Mouse (Mus musculus) heart, postnatal 0 days (tissue): ENCODE data around the gene Rgs8. TPM values are rescaled to one million over a fixed set of nuclear protein-coding genes. Genes with fewer than 3 reads are reported as not detected.

Experiments used
- ATAC-seq: fragments of 200-750 bp; cut with Nextera tagmentation; 2 replicates; pipeline ENCODE4 v1.8.0; 2017; ENCODE audit warnings: low read depth, moderate number of reproducible peaks, moderate library complexity; ENCODE audit not compliant: insufficient read depth
- DNase-seq: peaks from one replicate; pipeline ENCODE4 v3.0.0-alpha.2; 2016; ENCODE audit warnings: low spot score
- H3K27ac ChIP-seq: fragments of 300-500 bp; sonication (generic); 2 replicates; pipeline ENCODE4 v1.5.1; 2014; ENCODE audit warnings: low read depth, mild to moderate bottlenecking
- H3K27me3 ChIP-seq: fragments of 300-500 bp; sonication (generic); 2 replicates; pipeline ENCODE4 v1.6.1; 2014; ENCODE audit warnings: low read length, mixed read lengths; ENCODE audit not compliant: control insufficient read depth, insufficient read depth
- H3K36me3 ChIP-seq: fragments of 300-500 bp; sonication (generic); replicated peaks from 2 replicates; pipeline ENCODE4 v1.6.1; 2014; ENCODE audit warnings: low read length, mixed read lengths; ENCODE audit not compliant: control insufficient read depth, insufficient read depth
- H3K4me1 ChIP-seq: fragments of 300-500 bp; sonication (generic); 2 replicates; pipeline ENCODE4 v1.6.1; 2014; ENCODE audit warnings: antibody characterized with exemption; ENCODE audit not compliant: control insufficient read depth, insufficient read depth
- H3K4me2 ChIP-seq: fragments of 300-500 bp; sonication (generic); 2 replicates; pipeline ENCODE4 v1.6.1; 2014; ENCODE audit warnings: low read depth, mild to moderate bottlenecking, low read length, moderate library complexity
- H3K4me3 ChIP-seq: fragments of 300-500 bp; sonication (generic); 2 replicates; pipeline ENCODE4 v1.5.1; 2014; ENCODE audit warnings: low read depth, low read length
- H3K9ac ChIP-seq: fragments of 300-500 bp; sonication (generic); replicated peaks from 2 replicates; pipeline ENCODE4 v1.6.1; 2014; ENCODE audit warnings: low read depth, low read length, mixed read lengths
- H3K9me3 ChIP-seq: fragments of 300-500 bp; sonication (generic); replicated peaks from 2 replicates; pipeline ENCODE4 v1.6.1; 2016; ENCODE audit warnings: low read length; ENCODE audit not compliant: control insufficient read depth
- CTCF ChIP-seq: IDR thresholded peaks from 2 replicates; pipeline ENCODE4 v1.5.1; 2016; ENCODE audit warnings: antibody characterized with exemption, control low read depth, low read depth
- EP300 ChIP-seq: IDR thresholded peaks from 2 replicates; pipeline ENCODE4 v1.6.1; 2016; ENCODE audit warnings: antibody characterized with exemption, low read depth
- WGBS: fragments of 180-500 bp; shearing (Covaris S2); extraction: QIAGEN DNeasy Blood & Tissue Kit; methylation state at CpG from one replicate; pipeline ENCODE4 v1.1.7; 2014; 5-methylcytosine and 5-hydroxymethylcytosine counted together
- polyA plus RNA-seq: library from polyadenylated mRNA; unstranded; fragments of >200 nt; fragmentation: Nextera tagmentation; extraction: Ambion mirVana; gene quantifications from 2 replicates; pipeline ENCODE4 v1.2.1, GENCODE M21; 2015
- total RNA-seq: library from RNA; depleted of rRNA; stranded (reverse); fragments of >200 nt; gene quantifications from 2 replicates; pipeline ENCODE4 v1.2.3, GENCODE M21; 2014; ENCODE audit warnings: low replicate concordance; rRNA removed

The Rgs8 gene
- total RNA-seq (0.08 TPM in 1 of 2 replicates, not detected in the other), polyA plus RNA-seq (0.03 and 0.05 TPM in 2 replicates)

DNA sequence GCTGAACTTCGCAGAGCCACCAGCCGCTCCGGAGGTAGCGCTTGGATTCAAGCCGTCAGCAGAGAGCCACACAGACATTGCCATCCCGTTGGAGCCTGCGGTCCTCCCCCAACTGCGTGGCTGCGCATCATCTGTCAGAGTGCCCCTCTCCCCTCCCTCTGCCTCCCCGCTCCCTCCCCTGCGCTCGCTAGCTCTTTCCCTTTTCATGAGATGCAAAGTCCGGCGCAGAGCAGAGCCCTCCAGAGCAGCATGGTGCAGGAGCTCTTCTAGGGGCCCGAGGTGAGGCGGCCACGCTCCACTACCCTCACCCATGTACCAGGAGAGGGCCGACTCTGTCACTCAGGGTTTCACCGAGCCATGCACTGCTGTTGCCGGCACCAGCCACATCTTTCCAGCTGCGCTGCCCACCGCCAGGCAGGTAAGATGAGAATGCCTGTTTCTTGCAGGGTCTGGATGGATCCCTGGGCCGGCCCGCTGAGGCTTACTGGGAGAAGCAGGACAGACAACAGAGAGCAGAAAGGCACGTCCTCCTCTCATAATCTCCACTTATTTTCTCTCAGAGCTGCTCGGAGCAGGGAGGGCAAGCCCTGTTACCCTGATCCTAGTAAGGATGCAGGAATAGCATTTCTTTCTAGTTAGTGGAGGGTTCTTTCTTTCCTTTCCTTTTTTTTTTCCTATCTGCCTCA is at the start of gene Rgs8:
Gene Rgs8, plus strand, starts transcription at position 88 of the 686 bp plus-strand sequence.
- ATAC-seq (peak; percentile 33; the same call in 1 of the 2 replicates), DNase-seq (no peak)
- H3K27me3 ChIP-seq, result peaks cover 33% of the 10 kb centered on the region
- H3K27ac ChIP-seq, result no peak within 1 kb of the TSS
- H3K4me2 ChIP-seq, result peak within 1 kb of the TSS; percentile 59
- H3K9me3 ChIP-seq, result no peaks in the 10 kb centered on the region
- H3K9ac ChIP-seq, result no peak within 1 kb of the TSS
- H3K4me3 ChIP-seq, result peak within 1 kb of the TSS; percentile 34
- TF ChIP-seq CTCF (no peak), EP300 (no peak)
- no peaks in the 10 kb centered on the region for H3K36me3 ChIP-seq
- H3K4me1 ChIP-seq, result peaks cover 11% of the 10 kb centered on the region
- WGBS, result 3% methylated on average over 26 of the region's 26 CpGs

DNA sequence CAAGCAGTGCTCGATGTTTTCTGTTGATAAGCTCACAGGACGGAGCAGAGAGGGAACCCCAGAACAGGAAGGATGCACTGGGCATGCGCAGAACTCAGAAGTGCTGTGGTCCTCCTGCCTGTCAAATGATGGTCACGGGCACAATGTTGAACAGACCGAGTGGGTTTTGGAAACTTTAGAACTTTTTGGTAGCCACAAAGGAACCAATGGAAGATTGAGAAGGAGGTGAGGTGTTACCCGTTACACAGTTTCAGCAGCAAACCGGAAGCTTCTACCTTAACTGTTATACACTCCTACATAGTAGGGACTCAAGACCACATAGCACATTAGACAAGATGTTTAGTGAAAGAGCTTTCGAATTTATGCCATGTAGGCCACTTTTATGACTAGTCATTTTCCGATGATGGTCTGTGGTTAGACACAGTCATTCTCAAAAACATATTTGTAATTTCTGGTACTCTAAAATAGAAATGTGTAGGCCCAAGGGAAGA is 35.4 kb upstream of the Rgs8 start:
- Histone ChIP-seq H3K36me3 (no peaks in the 10 kb centered on the region), H3K4me1 (no peaks in the 10 kb centered on the region), H3K27me3 (no peaks in the 10 kb centered on the region), H3K9ac (no peak overlapping the region), H3K4me2 (no peak overlapping the region), H3K4me3 (no peak overlapping the region), H3K27ac (no peak overlapping the region), H3K9me3 (no peaks in the 10 kb centered on the region)
- WGBS, result 83% methylated on average over 9 of the region's 9 CpGs
- TF ChIP-seq EP300, result no peak
- no peak for TF ChIP-seq CTCF
- ATAC-seq (no peak), DNase-seq (no peak)

DNA sequence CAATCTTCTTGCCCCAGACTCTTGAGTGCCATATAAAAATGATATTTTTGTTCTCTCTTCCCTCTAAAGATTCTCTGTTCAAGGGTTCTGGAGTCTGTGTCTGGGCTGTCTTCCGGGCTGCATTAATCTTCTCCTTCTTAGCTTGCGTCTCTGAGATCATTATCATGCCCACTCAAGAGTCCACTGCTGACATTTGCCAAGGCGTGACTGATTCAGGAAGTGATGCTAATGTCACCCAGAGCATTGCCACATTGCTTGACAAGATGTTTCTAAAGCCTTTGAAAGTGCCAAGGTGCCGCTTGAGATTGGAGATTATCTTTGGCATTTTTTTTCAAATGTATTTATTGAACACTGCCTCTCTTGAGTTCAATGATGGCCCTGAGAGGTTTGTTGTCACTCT is 29.8 kb upstream of the Rgs8 start:
- H3K9me3 ChIP-seq, result no peaks in the 10 kb centered on the region
- no peaks in the 10 kb centered on the region for H3K27me3 ChIP-seq
- no peak overlapping the region for H3K4me3 ChIP-seq
- no peak for ATAC-seq
- H3K4me1 ChIP-seq, result no peaks in the 10 kb centered on the region
- no peak overlapping the region for H3K27ac ChIP-seq
- H3K9ac ChIP-seq, result no peak overlapping the region
- no peak overlapping the region for H3K4me2 ChIP-seq
- no peaks in the 10 kb centered on the region for H3K36me3 ChIP-seq
- no peak for TF ChIP-seq CTCF
- no peak for TF ChIP-seq EP300
- no peak for DNase-seq
- WGBS, result 62% methylated on average over 4 of the region's 4 CpGs

DNA sequence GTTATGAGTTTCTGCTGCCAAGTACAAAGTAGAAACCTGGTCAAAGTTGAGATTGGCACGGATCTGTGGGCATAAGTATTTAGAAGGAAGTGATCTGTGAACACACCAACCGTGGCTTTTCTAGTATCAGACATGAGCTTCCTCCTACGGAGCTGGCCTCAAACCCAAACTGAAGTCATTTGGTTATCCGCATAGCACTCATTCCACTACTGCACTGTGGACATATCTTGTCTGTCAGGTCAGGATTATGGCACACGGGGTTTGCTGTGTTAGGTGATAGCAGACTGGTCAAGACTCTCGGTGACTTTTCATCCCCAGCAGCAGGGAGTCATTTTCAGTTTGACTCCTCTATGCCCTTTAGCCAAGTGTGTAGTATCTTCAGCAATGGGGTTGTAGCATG is 20.1 kb upstream of the Rgs8 start:
- no peak overlapping the region for H3K27ac ChIP-seq
- no peaks in the 10 kb centered on the region for H3K9me3 ChIP-seq
- no peak overlapping the region for H3K4me2 ChIP-seq
- DNase-seq (no peak), ATAC-seq (no peak)
- H3K4me1 ChIP-seq, result peaks cover 24% of the 10 kb centered on the region
- WGBS, result 45% methylated on average over 6 of the region's 6 CpGs
- no peak overlapping the region for H3K4me3 ChIP-seq
- TF ChIP-seq CTCF (no peak), EP300 (no peak)
- H3K9ac ChIP-seq, result no peak overlapping the region
- no peaks in the 10 kb centered on the region for H3K27me3 ChIP-seq
- H3K36me3 ChIP-seq, result no peaks in the 10 kb centered on the region

DNA sequence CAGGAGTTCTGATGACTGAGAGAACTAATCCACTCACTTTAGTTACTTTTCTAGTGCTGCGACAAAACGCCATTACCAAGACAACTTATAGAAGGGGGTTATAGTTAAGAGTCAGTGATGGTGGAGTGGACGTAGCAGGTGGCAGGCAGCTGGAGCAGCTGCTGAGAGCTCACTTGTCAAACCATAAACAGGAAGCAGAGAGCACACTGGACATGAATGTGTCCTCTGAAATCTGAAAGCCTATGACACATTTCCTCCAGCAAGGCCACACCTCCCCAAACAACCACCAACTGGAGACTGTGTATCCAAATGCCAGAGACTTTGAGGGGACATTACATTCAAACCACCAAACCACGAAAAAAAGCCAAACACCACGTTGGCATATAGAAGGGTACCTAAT is 17.8 kb upstream of the Rgs8 start:
- no peaks in the 10 kb centered on the region for H3K9me3 ChIP-seq
- peaks cover 24% of the 10 kb centered on the region for H3K4me1 ChIP-seq
- 75% methylated on average over 5 of the region's 5 CpGs for WGBS
- H3K27me3 ChIP-seq, result no peaks in the 10 kb centered on the region
- ATAC-seq, result no peak
- TF ChIP-seq CTCF, result no peak
- TF ChIP-seq EP300, result no peak
- no peak overlapping the region for H3K9ac ChIP-seq
- no peak overlapping the region for H3K4me3 ChIP-seq
- 0 out of 2 replicates have a peak overlapping the region, but pooled peaks have one; percentile 22 for H3K27ac ChIP-seq
- H3K4me2 ChIP-seq, result no peak overlapping the region
- no peaks in the 10 kb centered on the region for H3K36me3 ChIP-seq
- peak; percentile 33 for DNase-seq
